Mouse (Mus musculus) 3134 (cell line): ENCODE measurements at regions not wholly inside any gene's neighbourhood (a gene's known extent, or its start where the extent isn't known, plus 50 kb on each side); places are given as distances from the start of the nearest gene placed in this dataset.
"Not testable (repeated sequence)": the region's sequence is repeated elsewhere in the genome, so short reads cannot be mapped to it uniquely, and the experiment has no call there.

Source experiments
- DNase-seq: peaks from one replicate; pipeline ENCODE4 v3.0.0-alpha.2; 2011; ENCODE audit warnings: low spot score; ENCODE audit not compliant: insufficient read length; ENCODE audit errors: extremely low read depth

DNA sequence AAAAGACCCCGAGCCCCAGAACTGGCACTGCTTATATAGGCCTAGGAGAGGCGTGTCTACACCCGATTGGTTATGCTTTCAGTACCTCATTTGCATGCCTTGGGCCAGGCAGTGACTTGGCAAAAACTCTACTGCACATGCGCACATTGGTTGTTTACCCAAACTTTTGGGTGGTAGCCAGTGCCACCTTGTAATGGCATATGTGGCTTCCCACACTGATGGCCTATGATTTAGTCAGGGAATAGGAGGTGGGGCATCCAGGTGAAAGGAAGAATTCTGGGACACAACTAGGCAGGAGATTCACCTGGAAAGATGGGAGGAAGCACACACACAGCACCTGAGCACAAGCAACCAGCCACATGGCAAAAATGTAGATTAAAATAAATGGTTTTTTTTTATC, 114.9 kb upstream of the Tmc3 start:
- not testable (repeated sequence) for DNase-seq

DNA sequence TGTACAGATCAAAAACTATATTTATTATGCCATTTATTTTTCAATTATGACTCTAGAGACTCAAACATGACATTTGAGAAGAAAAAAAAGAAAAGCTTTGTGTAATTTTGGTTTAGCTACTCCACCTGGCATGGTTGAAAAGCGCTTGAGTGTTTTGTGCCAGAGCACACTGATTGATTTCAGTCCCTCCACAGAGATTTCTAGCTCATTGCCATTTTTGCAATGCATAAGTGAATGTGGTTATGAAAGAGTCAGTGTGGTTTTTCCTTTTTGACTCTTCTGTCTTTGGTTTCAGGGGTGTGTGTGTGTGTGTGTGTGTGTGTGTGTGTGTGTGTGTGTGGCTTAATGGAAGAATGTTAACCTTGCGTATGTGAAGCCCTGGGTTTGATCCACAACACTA, 113.6 kb upstream of the Tmc3 start:
- no peak for DNase-seq

- no peak for DNase-seq
These were observed 110.3 kb upstream of the Tmc3 start for GRCm38 (mm10) chr7:83474471-83474870.

- DNase-seq = no peak
These were observed 109.7 kb upstream of the Tmc3 start for GRCm38 (mm10) chr7:83474986-83475385.

GRCm38 (mm10) chr7:83475438-83476160, 109.1 kb upstream of the Tmc3 start:
- DNase-seq = no peak

DNA sequence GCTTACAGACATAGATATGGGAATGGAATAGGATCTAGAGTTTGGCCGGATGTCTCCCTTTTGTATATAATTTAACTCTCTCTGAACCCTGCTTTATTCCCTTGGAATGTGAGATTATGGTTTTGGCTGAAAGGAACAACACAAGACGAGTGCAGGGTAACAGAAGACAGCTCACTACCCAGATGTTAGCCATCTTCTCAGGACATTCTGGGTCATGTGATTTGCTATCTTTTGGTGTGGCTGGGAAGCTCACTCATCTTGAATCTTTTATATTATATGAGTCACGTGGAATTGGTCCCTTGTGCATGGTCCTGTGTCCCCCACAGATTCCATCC, 108.6 kb upstream of the Tmc3 start:
- DNase-seq = no peak

GRCm38 (mm10) chr7:83476861-83477260, 107.9 kb upstream of the Tmc3 start:
- no peak for DNase-seq

DNA sequence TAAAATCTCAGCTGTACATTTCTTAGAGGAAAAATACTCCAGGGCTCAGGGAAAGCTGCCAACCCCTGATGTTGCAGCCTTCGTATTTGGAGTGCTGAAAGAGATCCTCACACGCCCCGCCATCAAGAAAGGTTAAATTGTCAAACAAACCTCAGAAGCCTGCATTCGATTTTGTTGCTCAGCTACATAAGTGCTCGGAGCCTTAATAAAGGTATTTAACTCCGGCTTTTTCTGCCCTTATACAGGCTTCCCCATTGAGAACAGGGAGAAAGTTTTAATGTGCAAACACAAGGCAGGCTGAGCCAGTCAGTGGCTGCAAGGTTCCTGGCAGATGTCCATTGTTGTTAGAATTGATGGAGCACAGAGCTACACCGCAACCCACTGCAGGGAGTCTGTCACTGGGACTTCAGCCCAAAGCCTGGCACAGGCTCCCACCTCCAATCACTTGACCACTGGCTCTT, 107.0 kb upstream of the Tmc3 start:
- no peak for DNase-seq

GRCm38 (mm10) chr7:83481655-83482054, 103.1 kb upstream of the Tmc3 start:
- no peak for DNase-seq

DNA sequence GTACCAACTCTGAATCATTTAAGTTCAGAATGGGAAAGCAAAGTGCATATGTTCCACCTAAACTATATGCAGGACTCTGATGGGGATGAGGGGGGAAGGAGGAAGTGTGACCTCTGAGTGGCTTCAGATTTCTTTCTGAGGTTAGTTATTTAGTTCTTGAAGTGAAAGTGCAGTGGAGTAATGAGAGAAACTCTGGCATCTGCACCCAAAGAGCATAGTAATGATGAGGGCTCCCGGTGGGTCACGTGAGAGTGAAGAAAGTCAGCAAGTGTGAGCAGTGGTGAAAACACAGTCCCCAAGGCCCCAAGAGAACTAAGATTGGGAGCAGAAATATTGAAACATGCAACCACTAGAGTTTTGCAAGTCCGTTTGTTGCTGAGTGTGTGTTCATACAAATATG, 102.5 kb upstream of the Tmc3 start:
- DNase-seq = no peak

DNA sequence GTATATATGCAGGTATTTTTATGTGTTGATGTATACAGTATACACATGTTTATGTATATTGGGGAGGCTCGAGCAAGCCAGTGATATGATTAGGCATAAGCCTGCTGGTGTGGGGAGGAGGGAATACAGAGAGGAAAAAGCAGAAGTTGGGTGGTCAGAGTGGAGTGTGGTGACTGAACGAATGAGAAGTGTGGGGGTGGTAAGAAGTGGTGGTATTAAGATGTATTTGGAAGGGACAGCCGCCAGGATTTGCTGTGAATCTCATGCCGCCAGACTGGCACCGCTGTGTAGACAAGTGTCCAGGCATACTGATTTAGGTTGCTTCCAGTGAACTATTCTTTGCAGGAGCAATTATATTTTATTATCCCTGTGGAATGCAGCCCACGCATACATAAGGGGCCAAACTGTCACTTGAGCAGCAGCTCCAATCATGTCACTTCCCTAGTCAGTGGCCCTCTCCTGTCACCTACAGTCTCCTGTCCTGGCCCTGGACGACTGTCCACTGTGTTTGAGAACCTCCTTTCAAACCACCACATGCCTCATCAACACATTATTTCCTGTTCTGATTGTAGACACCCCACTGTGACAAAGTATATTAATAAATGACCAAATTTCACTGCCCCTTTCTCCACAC, 101.9 kb upstream of the Tmc3 start:
- no peak for DNase-seq

DNA sequence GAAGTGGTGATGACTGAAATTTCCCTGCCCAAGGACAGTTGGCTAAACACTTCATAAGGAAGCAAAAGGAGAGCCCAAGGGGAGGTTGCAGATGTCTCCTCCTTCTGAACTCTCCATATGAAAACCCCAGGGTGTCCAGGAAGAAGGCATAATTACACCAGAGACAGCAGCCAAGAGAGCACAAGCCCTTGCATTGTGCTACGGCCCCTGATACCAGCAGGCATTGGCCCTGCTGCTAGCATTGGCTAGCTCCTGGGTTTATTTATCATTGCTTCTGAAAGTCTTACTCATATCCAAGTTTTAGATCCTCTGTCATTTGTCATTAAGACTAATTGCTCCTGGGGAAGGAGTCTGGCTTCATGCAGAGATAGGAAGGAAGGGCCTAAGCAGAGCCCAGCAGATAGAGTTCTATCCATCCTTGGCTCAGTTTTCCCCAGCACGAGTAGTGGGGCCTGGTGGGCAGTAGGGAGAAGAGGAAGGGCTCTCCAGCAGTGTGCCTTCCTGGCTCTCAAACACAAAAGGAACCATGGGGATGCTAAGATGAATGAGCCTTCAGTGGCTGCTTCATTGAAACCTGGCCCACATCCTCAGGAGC, 98.5 kb upstream of the Tmc3 start:
- DNase-seq = no peak

- DNase-seq = no peak
These were observed 94.9 kb upstream of the Tmc3 start for GRCm38 (mm10) chr7:83489790-83490189.

DNA sequence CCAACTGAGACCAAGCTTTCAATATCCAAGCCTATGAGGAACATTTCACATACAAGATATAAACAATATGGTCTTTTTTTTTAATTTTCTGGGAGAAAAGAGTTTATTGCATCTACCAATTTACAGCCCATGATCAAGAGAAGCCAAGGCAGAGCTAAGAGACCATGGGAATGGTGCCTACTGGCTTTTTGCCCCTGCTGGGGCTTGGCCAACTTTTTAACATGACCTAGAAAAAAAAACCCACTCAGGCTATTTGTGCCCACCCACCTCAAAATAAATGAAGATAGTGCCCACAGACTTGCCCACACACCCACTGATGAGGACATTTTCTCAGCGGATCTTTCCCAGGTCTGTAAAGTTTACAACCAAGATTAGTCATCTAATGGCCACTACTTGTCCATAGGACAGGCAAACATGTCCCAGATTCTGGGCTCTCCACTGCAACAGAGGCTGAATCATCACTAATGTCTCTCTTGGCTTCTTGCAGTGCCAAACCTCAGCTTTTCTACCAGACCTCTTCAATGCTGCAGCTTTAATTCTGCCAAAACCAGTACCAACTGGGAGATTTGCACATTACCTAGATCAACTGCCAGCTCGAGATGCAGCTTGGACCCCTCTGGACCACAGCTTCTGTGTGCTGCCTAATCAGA, 79.6 kb upstream of the Tmc3 start:
- no peak for DNase-seq

- DNase-seq = no peak
These were observed 68.4 kb upstream of the Tmc3 start for GRCm38 (mm10) chr7:83516295-83516694.

DNA sequence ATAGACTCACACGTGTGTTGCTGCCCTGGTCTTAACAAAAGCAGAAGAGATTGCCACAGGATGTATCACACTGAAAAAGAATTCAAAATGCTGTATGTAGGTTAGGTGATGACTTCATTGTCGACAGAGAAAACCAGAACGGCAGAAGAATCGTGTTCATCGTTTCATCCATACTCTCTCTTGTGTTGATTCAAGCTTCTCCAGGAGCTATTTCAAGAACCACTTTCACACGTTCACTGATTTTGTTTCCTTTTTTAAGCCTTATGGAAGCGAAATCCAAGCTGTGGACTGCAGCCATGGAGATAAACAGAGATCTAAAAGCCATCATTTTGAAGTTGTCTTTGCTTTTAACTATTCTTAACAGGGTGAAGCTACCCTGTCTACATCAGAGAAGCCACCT, 63.2 kb upstream of the Tmc3 start:
- no peak for DNase-seq
